Mouse (Mus musculus): Measurements from ENCODE around the gene Vmn1r36.
"Not testable (repeated sequence)": the region's sequence is repeated elsewhere in the genome, so short reads cannot be mapped to it uniquely, and the experiment has no call there.

Vmn1r36 gene

DNA sequence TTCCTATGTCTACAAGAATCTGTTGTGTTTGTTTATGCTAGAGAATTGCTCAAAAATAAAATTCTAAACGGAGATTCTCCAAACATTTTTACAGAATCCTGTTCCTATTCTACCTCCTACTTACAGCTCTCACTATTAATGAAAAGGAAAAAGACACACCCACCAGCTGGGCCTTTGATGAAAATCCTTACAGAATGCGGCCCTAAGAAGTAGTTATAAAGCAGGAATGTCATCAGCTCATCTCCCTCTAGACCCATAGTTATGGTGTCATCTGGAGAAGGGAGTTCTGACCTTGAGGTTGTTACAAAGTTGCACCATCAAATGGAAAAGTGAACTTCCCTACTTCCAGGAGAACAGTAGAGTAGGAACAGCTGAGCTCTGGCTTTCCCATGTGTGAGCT is at the start of gene Vmn1r36:
Vmn1r36 (minus strand) TSS at position 101 of the 400 bp plus-strand sequence.
- DNase-seq (ENCODE audit: low spot score) = not testable (repeated sequence)

DNA sequence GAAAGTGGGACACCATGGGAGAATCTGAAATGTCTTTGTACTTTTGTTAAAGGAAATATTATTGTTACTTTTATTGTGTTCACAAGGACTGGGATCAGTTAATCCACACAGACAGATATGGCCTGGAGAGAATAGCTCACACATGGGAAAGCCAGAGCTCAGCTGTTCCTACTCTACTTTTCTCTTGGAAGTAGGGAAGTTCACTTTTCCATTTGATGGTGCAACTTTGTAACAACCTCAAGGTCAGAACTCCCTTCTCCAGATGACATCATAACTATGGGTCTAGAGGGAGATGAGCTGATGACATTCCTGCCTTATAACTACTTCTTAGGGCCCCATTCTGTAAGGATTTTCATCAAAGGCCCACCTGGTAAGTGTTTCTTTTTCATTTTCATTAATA is 10.1 kb upstream of the Vmn1r36 start, which contains the start of gene Vmn1r37:
Vmn1r37 (plus strand) TSS at position 301 of the 400 bp plus-strand sequence.
- not testable (repeated sequence) for DNase-seq (ENCODE audit: low spot score)

DNA sequence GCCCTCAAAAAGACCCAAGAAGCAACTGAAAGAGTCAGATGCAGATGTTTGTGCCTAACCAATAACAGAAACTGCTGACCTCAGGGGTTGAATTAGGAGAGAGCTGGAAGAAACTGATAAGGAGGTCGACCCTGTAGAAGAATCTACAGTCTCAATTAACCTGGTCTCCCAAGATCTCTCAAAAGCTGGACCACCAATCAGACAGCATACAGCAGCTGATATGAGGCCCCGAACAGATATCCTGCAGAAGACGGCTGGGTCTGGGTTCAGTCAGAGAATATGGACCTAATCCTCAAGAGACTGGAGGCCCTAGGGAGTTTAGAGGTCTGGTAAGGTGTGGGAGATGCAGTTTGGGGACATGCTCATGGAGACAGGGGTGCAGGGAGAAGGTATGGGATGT is 5.1 kb downstream of the Vmn1r36 start:
- no peak for DNase-seq (ENCODE audit: low spot score)

DNA sequence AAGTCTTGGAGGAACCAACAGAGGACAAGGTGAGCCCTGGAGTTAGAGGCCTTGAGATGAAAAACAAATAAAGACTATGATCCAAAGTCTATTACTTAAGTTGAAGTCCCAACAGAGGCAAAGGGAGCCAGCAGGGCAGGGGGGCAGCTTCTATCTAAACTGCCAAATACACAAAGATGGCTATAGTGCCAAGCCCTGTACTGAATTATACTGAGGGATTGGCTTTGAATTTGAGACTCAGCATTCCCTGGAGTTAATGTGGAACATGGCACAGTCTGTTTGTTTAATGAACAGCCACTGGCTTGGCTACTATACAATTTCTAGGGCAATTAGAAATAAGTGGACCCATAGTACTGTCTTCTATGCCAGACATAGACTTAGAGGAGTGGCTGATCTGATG is 10.1 kb downstream of the Vmn1r36 start:
- DNase-seq (ENCODE audit: low spot score) = no peak

DNA sequence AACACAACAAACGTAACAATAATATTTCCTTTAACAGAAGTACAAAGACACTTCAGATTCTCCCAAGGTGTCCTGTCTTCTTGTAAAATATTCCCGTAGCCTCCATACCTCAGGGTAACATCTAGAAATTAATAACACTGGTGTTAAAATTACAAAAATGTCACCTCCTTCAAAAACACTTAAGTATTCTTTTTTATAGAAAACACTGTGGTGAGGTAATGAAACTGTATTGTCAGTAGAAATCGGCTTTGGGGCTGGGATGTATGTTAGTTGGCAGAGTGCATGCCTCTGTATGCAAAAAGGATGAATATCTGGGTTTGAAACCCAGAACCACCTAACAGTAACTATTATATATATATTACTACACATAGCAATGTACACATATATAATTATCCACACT is 33.2 kb downstream of the Vmn1r36 start, which contains the start of gene Vmn1r35:
Vmn1r35 (minus strand) TSS at position 101 of the 400 bp plus-strand sequence.
- DNase-seq (ENCODE audit: low spot score) = no peak

Measured in ovary, adult 18-20 months (tissue).